Mouse (Mus musculus) embryonic facial prominence, embryonic 10.5 days (tissue): Measurements from ENCODE around the gene Cd19. TPM values are rescaled to one million over a fixed set of nuclear protein-coding genes. Genes with fewer than 3 reads are reported as not detected.
"Not testable (repeated sequence)": the region's sequence is repeated elsewhere in the genome, so short reads cannot be mapped to it uniquely, and the experiment has no call there.

Experiments
- DNase-seq: peaks from one replicate; pipeline ENCODE4 v3.0.0-alpha.2; 2017; ENCODE audit warnings: low spot score
- H3K27ac ChIP-seq: fragments of 300-500 bp; sonication (generic); replicated peaks from 2 replicates; pipeline ENCODE4 v1.5.1; 2016; ENCODE audit warnings: mild to moderate bottlenecking
- H3K27me3 ChIP-seq: fragments of 300-500 bp; sonication (generic); replicated peaks from 2 replicates; pipeline ENCODE4 v1.6.1; 2016; ENCODE audit warnings: low read depth, mild to moderate bottlenecking; ENCODE audit not compliant: poor library complexity, severe bottlenecking
- H3K36me3 ChIP-seq: fragments of 300-500 bp; sonication (generic); replicated peaks from 2 replicates; pipeline ENCODE4 v1.6.1; 2016; ENCODE audit warnings: mild to moderate bottlenecking, moderate library complexity
- H3K4me1 ChIP-seq: fragments of 300-500 bp; sonication (generic); 2 replicates; pipeline ENCODE4 v1.6.1; 2016
- H3K4me3 ChIP-seq: fragments of 300-500 bp; sonication (generic); 2 replicates; pipeline ENCODE4 v1.5.1; 2016; ENCODE audit warnings: mild to moderate bottlenecking, moderate library complexity
- H3K9me3 ChIP-seq: fragments of 300-500 bp; sonication (generic); 2 replicates; pipeline ENCODE4 v1.6.1; 2016; ENCODE audit warnings: mild to moderate bottlenecking
- WGBS: fragments of 180-500 bp; shearing (Covaris S2); methylation state at CpG from one replicate; pipeline ENCODE4 v1.1.7; 2016; 5-methylcytosine and 5-hydroxymethylcytosine counted together
- polyA plus RNA-seq: library from polyadenylated mRNA; unstranded; fragments of >200 nt; fragmentation: Nextera tagmentation; extraction: Ambion mirVana; gene quantifications from 2 replicates; pipeline ENCODE4 v1.2.1, GENCODE M21; 2016

Cd19 gene
- polyA plus RNA-seq, 1 experiment from 2014 or later, result not detected

DNA sequence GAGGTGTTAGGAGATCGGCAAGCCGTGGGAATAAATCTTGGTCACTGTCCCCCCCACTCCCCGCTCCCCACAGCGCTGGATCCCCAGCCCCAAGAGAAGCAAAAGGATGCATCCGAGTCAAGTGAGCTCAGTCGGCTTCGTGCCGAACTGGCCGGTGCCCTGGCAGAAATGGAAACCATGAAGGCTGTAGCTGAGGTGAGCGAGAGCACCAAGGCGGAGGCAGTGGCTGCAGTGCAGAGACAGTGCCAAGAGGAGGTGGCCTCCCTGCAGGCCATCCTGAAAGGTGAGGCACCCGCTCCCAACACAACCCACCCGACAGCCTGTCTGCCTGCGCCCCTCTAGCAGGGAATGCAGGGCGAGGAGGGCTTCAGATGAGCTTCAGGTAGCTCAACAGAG lies 14.8 kb upstream of the Cd19 start:
- H3K27ac ChIP-seq, result peak overlapping the region; percentile 96
- peak overlapping the region; percentile 71 for H3K4me3 ChIP-seq
- no peaks in the 10 kb centered on the region for H3K27me3 ChIP-seq
- DNase-seq, result no peak
- H3K36me3 ChIP-seq, result peaks cover 27% of the 10 kb centered on the region
- peaks cover 24% of the 10 kb centered on the region for H3K4me1 ChIP-seq
- H3K9me3 ChIP-seq, result no peaks in the 10 kb centered on the region
- WGBS, result 32% methylated on average over 15 of the region's 15 CpGs

DNA sequence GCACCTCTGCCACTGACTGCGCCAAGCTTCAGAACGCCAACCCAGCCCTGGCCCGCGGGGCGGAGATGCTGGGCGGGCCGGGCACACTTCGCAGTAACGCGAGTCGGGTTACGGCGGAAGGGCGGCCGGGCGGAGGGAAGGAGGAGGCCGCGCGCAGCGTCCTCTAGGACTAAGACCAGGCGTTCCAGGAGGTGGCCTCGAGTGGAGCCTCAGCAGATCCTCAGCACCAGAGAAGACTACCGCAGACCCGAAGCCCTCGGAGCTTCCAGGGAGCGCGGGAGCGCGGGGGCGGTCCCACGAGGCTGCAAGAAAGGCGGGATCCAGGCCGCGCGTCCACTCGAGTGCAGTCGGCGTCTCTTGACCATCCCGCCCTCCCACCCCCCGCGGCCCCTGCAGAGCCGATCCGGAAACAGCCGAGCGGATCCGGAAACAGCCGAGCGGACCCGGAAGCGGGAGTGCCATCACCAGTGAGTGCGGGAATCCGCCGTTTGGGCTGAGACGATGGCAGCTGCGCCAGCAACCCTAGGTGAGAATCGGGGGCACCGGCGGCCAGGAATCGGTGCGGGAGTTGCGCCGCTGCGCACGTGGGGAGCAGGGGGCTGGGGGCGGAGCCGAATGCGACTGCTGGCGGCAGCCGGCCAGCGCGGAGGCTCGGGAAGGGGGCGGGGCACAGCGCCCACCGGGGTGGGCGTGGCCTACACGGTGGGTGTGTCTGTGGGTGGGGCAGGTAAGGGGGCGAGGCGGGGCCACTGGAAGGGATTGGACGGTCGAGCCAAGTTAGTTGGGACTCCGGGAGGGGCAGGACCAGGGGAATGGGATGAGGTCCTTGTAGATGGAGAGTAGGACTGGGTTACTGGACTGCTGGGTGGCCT lies 14.2 kb upstream of the Cd19 start, which contains the start of gene Rabep2:
Rabep2 (plus strand) TSS at position 129 of the 872 bp plus-strand sequence.
- peaks cover 24% of the 10 kb centered on the region for H3K4me1 ChIP-seq
- H3K4me3 ChIP-seq, result peak within 1 kb of the TSS; percentile 71
- H3K36me3 ChIP-seq, result peaks cover 21% of the 10 kb centered on the region
- under 1% methylated on average over 82 of the region's 82 CpGs for WGBS
- H3K27ac ChIP-seq, result peak within 1 kb of the TSS; percentile 96
- H3K27me3 ChIP-seq, result no peaks in the 10 kb centered on the region
- no peaks in the 10 kb centered on the region for H3K9me3 ChIP-seq
- peak; percentile 97 for DNase-seq

DNA sequence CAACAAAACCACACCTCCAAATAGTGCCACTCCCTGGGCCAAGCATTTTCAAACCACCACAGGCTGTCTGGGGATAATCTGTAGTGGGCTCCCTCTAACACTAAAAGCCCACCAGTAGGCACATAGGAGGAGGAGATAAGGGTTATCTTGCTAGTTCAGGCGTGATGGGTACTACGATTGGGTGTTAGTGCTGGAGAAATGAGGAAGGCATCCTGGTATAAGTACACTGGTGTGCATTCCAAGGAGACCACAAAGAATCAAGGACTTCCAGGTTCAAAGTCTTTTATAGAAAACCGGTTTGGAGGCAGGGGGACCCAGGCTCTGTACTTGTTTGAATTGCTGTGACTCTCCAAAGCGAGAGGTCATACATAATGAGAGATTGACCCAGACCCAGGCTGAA lies 13.5 kb upstream of the Cd19 start:
- DNase-seq, result no peak
- no peaks in the 10 kb centered on the region for H3K27me3 ChIP-seq
- H3K4me1 ChIP-seq, result peaks cover 24% of the 10 kb centered on the region
- peaks cover 15% of the 10 kb centered on the region for H3K36me3 ChIP-seq
- no peaks in the 10 kb centered on the region for H3K9me3 ChIP-seq
- H3K4me3 ChIP-seq, result peak overlapping the region; percentile 71
- H3K27ac ChIP-seq, result peak overlapping the region; percentile 96
- WGBS, result 28% methylated on average over 4 of the region's 4 CpGs

DNA sequence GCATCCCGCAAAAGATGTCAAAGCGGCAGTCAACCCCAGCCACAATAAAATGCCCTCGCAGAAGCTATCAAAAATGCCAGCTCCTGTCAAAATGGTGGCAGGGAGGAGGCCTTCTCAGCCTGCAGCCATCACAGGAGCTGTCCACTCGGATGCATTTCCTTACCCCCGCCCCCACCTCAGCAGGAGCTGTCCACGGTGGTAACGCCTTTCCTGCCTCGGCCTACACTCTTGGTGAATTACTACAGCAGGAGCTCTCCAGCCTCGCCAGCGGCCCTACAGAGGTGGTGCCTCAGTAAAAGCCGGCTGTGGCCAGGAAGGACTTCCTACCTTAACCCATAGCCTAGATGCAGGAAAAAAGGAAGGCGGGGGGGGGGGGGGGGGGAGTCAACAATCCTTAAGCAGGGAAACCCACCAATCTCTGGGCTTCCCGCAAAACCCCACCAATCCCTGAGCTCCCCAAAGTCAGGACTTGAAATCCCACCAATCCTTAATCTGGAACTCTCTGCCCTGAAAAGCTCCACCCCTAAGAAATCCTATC lies 12.7 kb upstream of the Cd19 start:
- DNase-seq, result peak; percentile 39
- H3K36me3 ChIP-seq, result peaks cover 11% of the 10 kb centered on the region
- H3K4me3 ChIP-seq, result peak overlapping the region; percentile 71; the same call in 1 of the 2 replicates
- 57% methylated on average over 12 of the region's 13 CpGs for WGBS
- no peaks in the 10 kb centered on the region for H3K27me3 ChIP-seq
- no peaks in the 10 kb centered on the region for H3K9me3 ChIP-seq
- peaks cover 24% of the 10 kb centered on the region for H3K4me1 ChIP-seq
- H3K27ac ChIP-seq, result no peak overlapping the region

DNA sequence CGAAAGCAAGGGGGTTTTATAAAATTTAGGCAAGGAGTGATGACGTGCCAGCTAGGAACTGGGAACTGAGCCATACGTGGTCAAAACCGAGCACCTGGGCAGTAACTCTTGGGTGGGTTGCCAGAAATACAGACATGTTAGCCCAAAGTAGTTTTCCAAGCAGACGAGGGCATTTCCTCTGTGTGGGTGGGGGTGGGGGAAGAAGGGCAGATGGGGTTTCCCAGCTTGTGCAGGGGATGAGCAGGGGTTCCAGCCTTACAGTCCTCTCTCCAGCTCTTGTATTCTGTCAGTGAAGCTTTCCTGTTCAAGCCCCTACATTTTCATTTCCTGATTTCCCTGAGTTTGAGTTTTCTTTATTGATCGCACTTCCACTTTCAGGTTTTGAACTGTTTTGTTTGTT lies 9.5 kb upstream of the Cd19 start:
- 84% methylated on average over 6 of the region's 6 CpGs for WGBS
- no peak for DNase-seq
- H3K27ac ChIP-seq, result no peak overlapping the region
- no peaks in the 10 kb centered on the region for H3K36me3 ChIP-seq
- H3K27me3 ChIP-seq, result no peaks in the 10 kb centered on the region
- H3K9me3 ChIP-seq, result no peaks in the 10 kb centered on the region
- peaks cover 17% of the 10 kb centered on the region for H3K4me1 ChIP-seq
- no peak overlapping the region for H3K4me3 ChIP-seq

DNA sequence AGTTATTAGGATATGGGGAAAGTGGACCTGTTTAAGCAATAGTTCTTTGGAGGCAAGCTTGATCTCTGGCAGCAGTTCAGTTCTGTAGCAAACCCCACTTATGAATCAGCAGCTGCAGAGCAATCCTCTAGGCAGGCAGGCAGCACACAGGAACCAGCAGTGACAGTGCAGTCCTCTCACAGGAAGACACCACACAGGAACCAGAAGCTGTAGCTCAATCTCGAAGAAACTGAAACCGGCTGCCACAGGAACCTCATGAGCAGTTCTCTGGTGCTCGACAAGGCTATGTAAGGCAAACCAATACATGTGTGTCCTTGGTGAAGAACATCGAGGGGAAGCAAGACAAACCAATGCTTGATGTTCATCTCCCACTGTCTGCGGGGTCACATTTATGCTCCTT lies 7.1 kb upstream of the Cd19 start:
- Histone ChIP-seq H3K36me3 (no peaks in the 10 kb centered on the region), H3K9me3 (no peaks in the 10 kb centered on the region), H3K4me3 (no peak overlapping the region), H3K27ac (no peak overlapping the region), H3K4me1 (peaks cover 12% of the 10 kb centered on the region), H3K27me3 (no peaks in the 10 kb centered on the region)
- 90% methylated on average over 5 of the region's 5 CpGs for WGBS
- DNase-seq, result no peak

DNA sequence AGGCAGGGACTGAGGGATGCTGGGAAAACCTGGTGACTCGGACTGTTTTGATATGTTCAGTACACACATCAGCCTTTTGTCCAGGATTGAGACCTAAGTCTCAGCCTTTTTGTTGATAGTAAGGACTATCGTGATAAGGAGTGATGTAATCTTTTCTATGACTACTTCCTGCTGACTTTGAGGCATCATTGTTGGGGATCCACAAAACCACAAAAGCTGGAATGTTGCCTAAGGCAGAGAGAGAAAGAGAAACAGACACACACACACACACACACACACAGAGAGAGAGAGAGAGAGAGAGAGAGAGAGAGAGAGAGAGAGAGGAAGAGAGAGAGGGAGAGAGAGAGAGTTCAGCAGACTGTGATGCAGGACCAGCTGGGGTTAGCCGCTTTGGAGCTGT lies 3.8 kb upstream of the Cd19 start:
- Histone ChIP-seq H3K4me3 (no peak overlapping the region), H3K27ac (no peak overlapping the region), H3K4me1 (peaks cover 18% of the 10 kb centered on the region), H3K36me3 (no peaks in the 10 kb centered on the region), H3K9me3 (no peaks in the 10 kb centered on the region), H3K27me3 (no peaks in the 10 kb centered on the region)
- WGBS, result 71% methylated on average over 3 of the region's 3 CpGs
- no peak for DNase-seq

DNA sequence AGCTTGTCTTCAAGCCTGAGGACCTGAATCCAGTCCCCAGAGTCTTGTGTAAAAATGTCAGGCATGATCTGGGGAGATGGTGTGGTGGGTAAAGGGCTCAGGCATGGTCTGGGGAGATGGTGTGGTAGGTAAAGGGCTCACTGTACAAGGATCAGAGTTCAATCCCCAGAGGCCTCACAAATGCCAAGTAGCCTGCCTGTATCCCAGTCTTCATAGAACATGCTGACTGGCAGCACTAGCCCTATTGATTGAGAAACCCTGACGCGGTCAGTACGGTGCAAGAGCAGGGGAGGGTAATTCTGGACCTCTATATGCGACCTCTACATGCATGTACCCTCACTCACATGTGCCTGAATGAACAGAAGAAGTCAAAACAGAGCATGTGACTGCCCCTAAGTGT lies 2.9 kb upstream of the Cd19 start:
- WGBS, result 81% methylated on average over 4 of the region's 4 CpGs
- no peaks in the 10 kb centered on the region for H3K27me3 ChIP-seq
- no peaks in the 10 kb centered on the region for H3K9me3 ChIP-seq
- H3K27ac ChIP-seq, result peak overlapping the region; percentile 55; the same call in 1 of the 2 replicates
- H3K4me1 ChIP-seq, result peaks cover 22% of the 10 kb centered on the region
- DNase-seq, result no peak
- H3K36me3 ChIP-seq, result no peaks in the 10 kb centered on the region
- H3K4me3 ChIP-seq, result no peak overlapping the region

DNA sequence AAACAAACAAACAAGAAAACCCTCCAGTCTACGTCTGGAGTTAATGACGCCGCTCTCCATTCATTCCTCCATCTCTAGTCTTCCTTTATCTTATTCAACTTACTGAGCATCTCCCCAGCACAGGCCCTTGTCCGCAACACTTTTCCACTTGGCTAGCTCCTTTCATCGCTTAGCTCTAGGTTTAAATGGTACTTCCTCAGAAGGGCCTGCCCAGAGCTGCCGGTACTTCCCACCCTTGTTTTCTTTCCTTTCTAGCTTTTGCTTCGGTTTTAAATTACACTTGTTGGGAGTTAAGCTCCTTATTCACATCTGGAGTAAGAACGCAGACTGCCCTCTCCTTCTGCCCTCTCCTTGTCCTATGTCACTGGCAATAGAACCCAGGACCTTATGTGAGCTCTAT lies 2.4 kb upstream of the Cd19 start:
- WGBS, result 24% methylated on average over 8 of the region's 8 CpGs
- Histone ChIP-seq H3K4me3 (no peak overlapping the region), H3K36me3 (no peaks in the 10 kb centered on the region), H3K27ac (peak overlapping the region; percentile 57; the same call in 1 of the 2 replicates), H3K27me3 (no peaks in the 10 kb centered on the region), H3K4me1 (peaks cover 22% of the 10 kb centered on the region), H3K9me3 (no peaks in the 10 kb centered on the region)
- no peak for DNase-seq

DNA sequence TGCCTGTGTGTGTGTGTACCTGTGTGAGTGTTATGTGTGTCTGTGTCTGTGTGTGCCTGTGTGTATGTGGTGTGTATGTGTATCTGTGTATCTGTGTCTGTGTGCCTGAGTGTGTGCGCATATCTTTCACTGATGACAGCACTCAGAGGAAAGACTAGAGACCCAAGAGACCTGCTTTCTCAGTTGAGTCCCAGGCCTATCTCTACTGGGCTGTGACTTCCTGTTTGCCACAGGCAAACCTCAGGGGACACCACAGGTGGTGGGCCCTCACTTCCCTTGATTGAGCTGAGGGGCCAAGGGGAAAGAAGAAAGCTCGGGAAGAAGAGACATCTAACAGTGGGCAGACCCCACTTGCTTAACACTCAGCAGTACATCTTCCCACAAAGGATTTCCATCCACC lies 1.9 kb upstream of the Cd19 start:
- WGBS, result 49% methylated on average over 2 of the region's 2 CpGs
- no peak overlapping the region for H3K4me3 ChIP-seq
- H3K4me1 ChIP-seq, result peaks cover 22% of the 10 kb centered on the region
- no peaks in the 10 kb centered on the region for H3K27me3 ChIP-seq
- no peaks in the 10 kb centered on the region for H3K36me3 ChIP-seq
- no peak for DNase-seq
- no peaks in the 10 kb centered on the region for H3K9me3 ChIP-seq
- H3K27ac ChIP-seq, result peak overlapping the region; percentile 57; the same call in 1 of the 2 replicates

DNA sequence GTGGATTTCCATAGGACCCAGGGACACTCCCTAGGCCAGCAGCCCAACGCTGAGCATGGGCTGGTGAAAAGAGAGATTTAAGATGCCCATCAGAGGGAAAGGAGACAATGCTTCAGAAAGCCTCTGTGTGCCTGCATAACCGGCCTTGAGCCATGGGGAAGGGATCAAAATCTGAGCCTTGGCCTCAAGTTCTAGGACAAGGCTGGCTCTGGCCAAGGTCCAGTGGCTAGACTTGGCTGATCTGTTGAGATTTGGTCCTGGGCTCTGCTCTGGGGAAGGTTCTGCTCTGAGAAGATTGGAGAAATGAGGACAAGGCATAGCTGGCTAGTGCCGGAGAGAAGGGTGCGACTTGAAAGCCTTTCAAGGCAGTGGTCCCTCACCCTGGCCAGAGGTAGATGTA lies 3.6 kb downstream of the Cd19 start:
- Histone ChIP-seq H3K27ac (no peak overlapping the region), H3K9me3 (no peaks in the 10 kb centered on the region), H3K36me3 (no peaks in the 10 kb centered on the region), H3K4me1 (0 out of 2 replicates have a peak, but pooled peaks cover 4% of the 10 kb centered on the region), H3K4me3 (no peak overlapping the region), H3K27me3 (no peaks in the 10 kb centered on the region; the same call in 1 of the 2 replicates)
- no peak for DNase-seq
- 88% methylated on average over 4 of the region's 4 CpGs for WGBS

DNA sequence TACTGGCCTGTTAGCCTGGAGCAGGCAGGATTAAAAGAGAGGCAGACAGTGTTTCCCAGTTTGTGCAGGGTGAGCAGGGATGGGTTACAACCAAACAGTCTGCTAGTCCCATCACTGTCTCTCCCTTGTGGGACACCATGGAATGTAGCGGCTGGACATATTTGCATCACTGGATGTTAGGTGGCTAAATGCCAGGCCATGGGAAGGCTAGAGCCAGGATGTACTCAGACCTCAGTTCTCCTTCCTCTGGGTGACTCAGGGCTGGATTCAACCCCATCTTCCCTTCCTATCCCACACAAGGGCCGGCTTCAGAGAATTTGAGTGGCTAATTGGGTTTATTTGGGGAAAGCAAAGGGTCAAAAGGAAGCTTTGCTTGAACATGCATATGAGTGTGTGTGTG lies 6.0 kb downstream of the Cd19 start:
- Histone ChIP-seq H3K4me1 (0 out of 2 replicates have a peak, but pooled peaks cover 4% of the 10 kb centered on the region), H3K27ac (no peak overlapping the region), H3K36me3 (no peaks in the 10 kb centered on the region), H3K9me3 (no peaks in the 10 kb centered on the region), H3K27me3 (no peaks in the 10 kb centered on the region; the same call in 1 of the 2 replicates), H3K4me3 (no peak overlapping the region)
- WGBS, result 85% methylated on average over 2 of the region's 2 CpGs
- DNase-seq, result no peak

DNA sequence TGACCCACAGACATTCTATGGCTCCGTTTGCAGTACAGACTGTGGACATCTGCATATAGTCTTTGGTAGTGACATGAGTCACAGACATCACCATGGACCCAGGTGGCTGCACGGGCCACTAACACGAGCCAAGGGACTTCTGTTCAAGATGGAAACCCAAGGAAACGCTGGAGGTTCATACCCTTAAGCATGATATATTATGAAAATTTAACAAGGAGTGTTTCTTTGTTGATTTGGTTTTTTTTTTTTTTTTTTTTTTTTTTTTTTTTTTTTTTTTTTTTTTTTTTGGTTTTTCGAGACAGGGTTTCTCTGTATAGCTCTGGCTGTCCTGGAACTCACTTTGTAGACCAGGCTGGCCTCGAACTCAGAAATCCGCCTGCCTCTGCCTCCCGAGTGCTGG lies 12.2 kb downstream of the Cd19 start:
- DNase-seq, H3K4me3 ChIP-seq, H3K27me3 ChIP-seq, H3K27ac ChIP-seq, H3K9me3 ChIP-seq, H3K36me3 ChIP-seq, H3K4me1 ChIP-seq: not testable (repeated sequence)
- WGBS, result 84% methylated on average over 8 of the region's 8 CpGs
